Mouse (Mus musculus) frontal cortex, postnatal 25 days (tissue): ENCODE data around the gene Adgrl3.

Source experiments
- DNase-seq, 2 experiments: peaks; one replicate each; pipeline ENCODE4 v3.0.0; 2022; ENCODE audit warnings: low spot score in 2 of 2

Gene Adgrl3

GRCm38 (mm10) chr5:81661611-81662390 is 641.9 kb downstream of the Adgrl3 start:
- no peak for DNase-seq

DNA sequence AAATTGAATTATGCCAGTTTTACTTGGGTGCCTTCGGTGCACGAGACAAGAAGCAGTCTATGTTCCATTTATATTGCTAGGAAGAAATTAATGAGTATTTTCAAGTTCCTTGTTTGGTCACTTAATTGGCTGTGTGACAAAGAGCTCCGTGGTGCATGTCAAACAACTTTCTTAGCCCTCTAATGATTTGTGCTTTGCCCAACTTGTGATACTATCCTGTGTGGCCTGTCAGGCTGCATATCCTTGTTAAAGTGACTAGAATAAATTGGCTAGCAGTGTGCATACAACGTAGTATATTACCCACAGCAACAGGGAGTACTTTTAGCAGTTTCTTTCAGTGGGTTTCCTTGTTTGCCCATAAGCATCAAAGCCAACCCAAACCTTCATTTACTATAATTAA is 651.1 kb downstream of the Adgrl3 start:
- DNase-seq, result no peak

DNA sequence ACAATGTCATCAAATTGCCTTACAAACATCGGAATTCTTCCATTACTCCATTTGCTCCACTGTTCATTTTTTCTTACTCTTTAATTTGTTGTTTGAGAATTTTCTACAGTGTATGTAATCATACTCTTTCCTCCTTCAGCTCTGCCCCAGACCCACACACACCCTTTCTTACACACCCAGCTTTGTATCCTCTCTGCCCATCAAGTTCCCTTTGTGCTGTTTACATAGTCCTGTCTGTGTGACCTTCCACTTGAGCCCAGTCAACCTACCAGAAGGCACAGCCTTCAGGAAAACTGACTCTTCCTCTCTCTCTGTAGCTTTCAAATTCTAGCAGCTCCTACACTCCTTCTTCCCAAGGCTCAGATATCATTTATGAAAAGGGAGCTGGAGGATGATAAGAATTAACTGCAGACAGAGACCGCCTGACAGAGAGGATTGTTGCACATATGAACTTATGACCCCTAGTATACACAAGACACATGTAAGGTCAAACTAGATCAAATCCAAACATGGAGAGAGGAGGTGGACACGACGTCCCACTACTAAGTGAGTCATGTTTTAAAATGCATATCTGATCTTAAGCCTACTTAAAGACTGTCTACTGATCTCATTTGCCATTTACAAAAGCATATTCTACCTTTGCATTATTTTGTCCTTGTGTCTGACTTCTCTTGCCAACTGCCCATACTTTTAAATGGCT is 654.5 kb downstream of the Adgrl3 start:
- DNase-seq, result no peak

- DNase-seq, result no peak
These were observed 655.0 kb downstream of the Adgrl3 start for GRCm38 (mm10) chr5:81674975-81675371.

DNA sequence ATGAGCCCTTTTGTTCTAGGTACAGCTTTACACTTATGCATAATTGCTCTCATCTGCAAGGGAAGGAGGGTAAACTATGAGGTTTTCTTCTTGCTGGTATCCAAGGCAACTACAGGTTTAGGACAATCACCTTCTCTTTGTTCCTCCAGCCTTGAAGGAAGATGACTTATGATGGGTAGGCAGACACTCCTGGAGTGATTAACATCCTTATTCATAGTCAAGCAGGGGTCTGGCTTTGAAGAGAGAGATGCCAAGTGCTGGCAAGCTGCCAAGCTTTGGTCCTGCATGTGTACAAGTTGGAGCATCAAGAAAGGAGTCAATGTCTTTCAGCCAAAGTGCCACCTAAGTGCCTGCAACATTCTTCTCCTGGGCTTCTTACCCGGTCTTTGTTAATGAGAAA is 657.0 kb downstream of the Adgrl3 start:
- no peak for DNase-seq

DNA sequence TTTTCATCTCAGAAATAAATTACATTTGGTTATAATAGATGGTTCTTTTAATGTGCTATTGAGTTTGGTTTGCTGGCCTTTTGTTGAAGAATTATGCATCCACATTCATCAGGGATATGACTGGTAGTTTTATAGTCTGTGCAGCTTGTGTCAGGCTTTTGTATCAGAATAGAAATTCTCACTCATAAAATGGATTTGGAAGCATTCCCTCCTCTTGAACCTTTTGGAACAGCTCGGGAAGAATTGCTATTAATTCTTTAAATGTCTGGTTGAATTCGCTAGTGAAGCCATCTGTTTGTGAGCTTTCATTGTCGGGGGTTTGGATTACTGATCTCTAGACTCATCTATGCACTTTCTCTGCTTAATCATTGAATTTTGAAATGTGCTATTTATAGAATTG is 666.3 kb downstream of the Adgrl3 start:
- no peak for DNase-seq

DNA sequence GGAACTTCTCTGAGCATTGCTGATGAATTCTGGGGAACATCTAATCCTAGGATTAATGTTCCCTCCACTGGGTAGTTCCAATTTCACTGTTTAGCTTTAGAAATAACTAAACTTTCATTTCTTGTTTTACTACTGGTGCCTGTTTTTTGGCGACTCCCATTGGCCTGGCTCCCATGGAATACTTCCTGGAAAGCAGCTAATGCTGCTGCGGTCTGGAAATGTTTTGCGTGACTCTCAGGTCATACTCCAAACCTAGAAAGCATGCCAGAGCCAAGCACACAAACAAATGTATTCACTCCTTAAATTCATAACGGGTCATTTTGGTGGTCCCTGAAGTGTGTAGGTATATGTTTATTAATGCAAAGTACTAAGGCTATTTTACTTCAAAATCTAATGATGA is 666.9 kb downstream of the Adgrl3 start:
- no peak for DNase-seq

- DNase-seq, result no peak
These were observed 709.7 kb downstream of the Adgrl3 start for GRCm38 (mm10) chr5:81729620-81730019.

DNA sequence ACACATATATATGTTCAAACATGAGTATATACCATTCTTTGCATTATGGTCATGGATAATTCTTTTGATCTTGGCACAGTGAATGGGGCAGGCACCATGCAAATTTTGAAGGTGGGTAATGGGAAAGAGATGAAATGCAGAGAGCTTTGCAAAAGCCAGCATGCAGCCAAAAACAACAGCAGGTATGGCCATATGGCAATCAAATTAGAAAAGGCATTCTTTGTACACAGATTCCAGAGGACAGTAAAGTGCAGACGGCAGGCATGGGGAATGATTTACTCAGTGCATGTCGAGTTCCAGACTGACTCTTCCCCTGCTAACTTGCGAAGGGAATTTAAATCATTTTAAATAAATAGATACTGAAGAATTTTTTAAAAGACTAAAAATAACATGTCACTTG is 716.1 kb downstream of the Adgrl3 start:
- DNase-seq, result no peak

DNA sequence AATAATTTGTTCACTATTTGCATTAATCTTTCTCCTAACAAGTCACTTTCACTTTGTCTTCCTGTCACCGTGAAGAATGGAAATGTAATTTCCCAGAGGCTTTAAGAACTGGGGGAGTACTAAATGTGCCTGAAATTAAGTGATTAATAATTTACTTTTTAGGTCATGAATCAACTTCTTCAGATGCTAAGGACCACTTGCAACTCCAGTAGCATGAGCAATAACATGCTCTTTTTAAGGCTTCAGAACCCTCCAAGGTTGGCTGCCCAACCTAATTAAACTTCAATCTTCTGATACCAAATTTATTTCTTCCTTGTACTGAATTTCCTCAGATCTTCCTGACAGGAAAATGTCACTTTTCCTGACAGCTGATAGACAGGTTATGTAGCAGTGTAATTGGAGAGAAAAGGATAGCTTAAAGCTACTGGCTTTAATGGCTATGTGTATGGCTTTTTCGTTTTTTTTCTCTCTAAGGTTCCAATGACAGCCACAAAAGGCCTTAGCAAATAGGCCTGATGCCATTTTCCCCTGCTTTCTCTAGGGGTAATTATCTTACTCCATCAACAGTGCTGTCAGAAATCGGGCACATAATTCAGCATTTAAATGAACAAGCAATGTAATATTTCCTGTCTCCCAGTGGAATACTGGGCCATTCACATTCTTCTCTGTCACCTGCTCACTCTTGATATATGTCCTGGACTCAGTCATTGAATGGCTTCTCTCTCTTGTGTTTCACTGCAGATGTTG is 718.5 kb downstream of the Adgrl3 start:
- DNase-seq, result no peak

GRCm38 (mm10) chr5:81752426-81752825 is 732.5 kb downstream of the Adgrl3 start:
- no peak for DNase-seq

DNA sequence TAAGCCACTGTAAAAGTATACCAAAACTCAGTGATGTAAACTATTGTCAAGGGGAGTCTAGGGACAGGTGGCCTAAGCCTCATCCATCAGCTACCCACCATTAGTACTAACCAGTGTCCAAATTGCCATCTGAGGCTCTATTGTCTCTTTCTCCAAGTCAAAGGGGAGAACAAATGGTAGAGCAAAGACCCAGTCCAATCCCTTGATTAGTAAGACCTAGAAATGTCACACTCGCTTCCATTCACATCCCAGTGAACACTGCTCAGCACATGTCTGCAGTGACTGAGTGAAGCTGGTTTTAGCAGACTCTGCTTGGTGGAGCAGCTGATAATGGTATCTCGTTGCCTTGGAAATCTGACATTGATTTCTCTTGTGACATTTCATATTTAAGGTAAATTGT is 735.8 kb downstream of the Adgrl3 start:
- no peak for DNase-seq

GRCm38 (mm10) chr5:81757093-81757725 is 737.3 kb downstream of the Adgrl3 start:
- no peak for DNase-seq

GRCm38 (mm10) chr5:81776234-81776633 is 756.3 kb downstream of the Adgrl3 start:
- DNase-seq, result no peak

- no peak for DNase-seq
These were observed 756.8 kb downstream of the Adgrl3 start for GRCm38 (mm10) chr5:81776746-81777145.

- DNase-seq, result no peak
These were observed 764.8 kb downstream of the Adgrl3 start for GRCm38 (mm10) chr5:81784770-81785169.

DNA sequence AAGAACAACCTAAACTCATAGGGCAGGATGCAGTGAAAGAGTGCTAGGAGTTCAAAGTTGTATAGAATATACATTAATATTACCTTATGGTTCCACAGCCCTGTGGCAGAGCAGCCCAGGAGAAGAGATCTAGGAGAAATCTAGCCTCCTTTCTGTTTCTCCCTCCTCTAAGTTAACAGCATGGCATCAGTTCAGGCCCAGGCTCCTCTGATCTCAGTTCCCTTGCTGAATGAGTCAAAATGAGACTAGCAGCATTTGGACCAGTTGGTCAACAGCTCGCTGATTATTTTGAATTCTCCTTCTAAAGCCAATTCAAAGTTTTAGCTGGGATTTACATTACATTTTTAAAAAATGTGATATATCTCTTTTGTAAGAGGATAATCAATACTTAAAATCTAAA is 770.8 kb downstream of the Adgrl3 start:
- no peak for DNase-seq

GRCm38 (mm10) chr5:81794125-81794524 is 774.2 kb downstream of the Adgrl3 start:
- no peak for DNase-seq

- DNase-seq, result no peak
These were observed 774.7 kb downstream of the Adgrl3 start for GRCm38 (mm10) chr5:81794601-81795000.

DNA sequence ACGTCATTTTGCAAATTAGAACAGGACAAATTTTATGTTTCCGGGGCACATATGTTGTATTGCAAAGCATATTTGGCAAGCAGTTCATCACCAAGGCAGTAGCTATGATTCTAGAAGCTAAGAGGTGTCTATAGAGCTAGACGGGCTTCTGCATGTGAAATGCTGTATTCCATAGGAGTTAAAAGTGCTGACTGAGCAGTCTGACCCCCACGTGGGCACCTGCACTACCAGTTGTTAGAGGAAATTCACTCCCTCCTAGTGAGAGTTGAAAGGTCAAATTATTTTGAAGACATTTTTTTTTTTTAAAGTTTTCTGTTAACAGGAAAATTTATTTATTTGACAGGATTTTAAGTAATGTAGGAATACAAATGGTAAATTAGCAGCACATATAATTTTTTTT is 776.2 kb downstream of the Adgrl3 start:
- DNase-seq, result no peak

DNA sequence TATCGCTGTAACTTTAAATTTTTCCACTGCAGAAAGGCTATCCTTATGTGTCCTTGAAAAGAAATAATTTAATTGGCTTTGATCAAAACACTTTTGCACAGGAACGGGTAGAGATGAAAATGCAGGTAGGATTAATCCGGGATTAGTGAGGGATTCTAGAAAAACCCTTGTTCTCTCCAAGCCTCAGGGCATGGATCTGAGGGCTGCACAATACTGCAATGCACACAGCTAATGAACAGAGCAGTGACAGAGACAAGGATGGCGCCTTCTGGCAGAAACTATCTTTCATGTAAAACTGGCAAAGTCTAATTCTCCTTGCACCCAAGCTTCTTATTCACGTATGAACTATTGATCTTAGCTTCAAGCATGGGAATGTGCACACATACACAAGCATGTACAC is 791.0 kb downstream of the Adgrl3 start:
- DNase-seq, result no peak

DNA sequence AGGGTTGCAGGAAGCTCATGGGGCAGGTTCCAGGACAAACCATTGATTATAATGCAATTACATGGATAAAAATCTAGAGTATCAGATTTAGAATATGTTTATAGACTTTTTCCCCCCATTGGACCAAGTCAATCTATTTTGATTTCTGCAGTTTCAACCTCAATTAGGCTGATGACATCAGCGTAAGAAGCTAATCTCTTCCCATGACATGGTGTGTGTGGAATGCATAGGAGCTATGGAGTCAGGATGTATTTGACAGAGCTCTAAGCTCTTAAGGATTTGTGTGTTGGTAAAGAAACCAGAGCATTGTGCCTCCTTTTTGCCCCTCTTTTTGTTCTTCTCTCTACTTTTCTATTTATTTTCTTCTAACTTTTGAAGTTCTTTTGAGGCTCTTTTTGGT is 812.1 kb downstream of the Adgrl3 start:
- DNase-seq, result no peak
